7 mouse cellular contexts compared by ENCODE assay signal in the genomic region with DNA sequence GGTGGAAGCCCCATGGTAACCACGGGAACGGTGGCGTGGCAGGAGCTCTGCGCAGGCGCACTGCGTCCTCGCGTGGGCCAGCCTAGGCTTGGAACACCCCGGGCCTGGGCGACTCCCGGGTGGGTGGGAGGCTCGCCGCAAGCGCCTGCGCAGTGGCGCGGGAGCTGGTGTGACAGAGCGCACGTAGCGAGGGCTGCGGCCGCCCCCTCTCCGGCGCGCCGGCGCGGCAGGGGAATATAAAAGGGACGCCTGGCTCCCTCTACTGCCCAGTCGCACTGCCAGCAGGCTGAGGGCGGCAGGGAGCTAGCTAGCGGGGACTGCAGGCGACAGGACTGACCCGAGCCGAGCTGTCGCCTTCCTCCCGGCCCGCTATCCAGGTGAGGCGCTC. TPM values are rescaled to one million over a fixed set of nuclear protein-coding genes. Genes with fewer than 3 reads are reported as not detected.
DNase-seq lines count a peak whose midpoint lies in the region; ATAC-seq lines count a peak whose summit lies in the region.

Gene P4ha1 (plus strand): TSS at position 197 of the 388 bp plus-strand sequence.

- no peaks in the 10 kb centered on the region for H3K9me3 ChIP-seq in intestine, embryonic 16.5 days (ENCODE audit: control insufficient read depth, low read length)
- H3K9me3 ChIP-seq in midbrain, embryonic 11.5 days (ENCODE audit: control insufficient read depth, low read length): no peaks in the 10 kb centered on the region

- H3K9ac ChIP-seq in intestine, embryonic 16.5 days (ENCODE audit: low read depth, low read length): peak within 1 kb of the TSS; percentile 94
- H3K9ac ChIP-seq in midbrain, embryonic 11.5 days (ENCODE audit: low read length): peak within 1 kb of the TSS; percentile 89

- no peaks in the 10 kb centered on the region for H3K36me3 ChIP-seq in intestine, embryonic 16.5 days (ENCODE audit: control insufficient read depth, insufficient read depth, low read length)
- H3K36me3 ChIP-seq in midbrain, embryonic 11.5 days (ENCODE audit: control insufficient read depth, insufficient read depth, low read length): no peaks in the 10 kb centered on the region

- H3K4me1 ChIP-seq in intestine, embryonic 16.5 days (ENCODE audit: control insufficient read depth, insufficient read depth, low read length): peaks cover 13% of the 10 kb centered on the region; the same call in 1 of the 2 replicates
- H3K4me1 ChIP-seq in midbrain, embryonic 11.5 days (ENCODE audit: control insufficient read depth, insufficient read depth, low read length): peaks cover 13% of the 10 kb centered on the region

- DNase-seq in adrenal gland, adult 2 months: peak; percentile 100
- peak; percentile 98 for DNase-seq in embryo, embryonic 11.5 days (ENCODE audit: low read depth, low spot score)
- peak; percentile 99 for DNase-seq in gastrocnemius, postnatal 4 days (ENCODE audit: low spot score in 2 of 2)
- peak; percentile 100 for DNase-seq in left cerebral cortex, postnatal 36 days (ENCODE audit: low spot score in 2 of 2)
- peak; percentile 100 for DNase-seq in midbrain, embryonic 11.5 days (ENCODE audit: low spot score, missing footprints)
- DNase-seq in skeletal muscle tissue, adult 2 months (ENCODE audit: low read depth, low spot score): peak; percentile 100

- peak within 1 kb of the TSS; percentile 76 for H3K4me3 ChIP-seq in intestine, embryonic 16.5 days (ENCODE audit: low read length)
- peak within 1 kb of the TSS; percentile 80 for H3K4me3 ChIP-seq in midbrain, embryonic 11.5 days (ENCODE audit: low read depth, low read length)

- intact Hi-C loops in left cerebral cortex, postnatal 36 days (cut with DNase I): no loop called here

- 2% methylated on average over 34 of the region's 39 CpGs for WGBS in intestine, embryonic 16.5 days
- WGBS in midbrain, embryonic 11.5 days: 0% methylated on average over 37 of the region's 39 CpGs

- peak; percentile 99 for ATAC-seq in intestine, embryonic 16.5 days
- ATAC-seq in midbrain, embryonic 11.5 days (ENCODE audit: low FRiP score): peak; percentile 99

- peak within 1 kb of the TSS; percentile 63 for H3K4me2 ChIP-seq in intestine, embryonic 16.5 days (ENCODE audit: low read depth, low read length)
- peak within 1 kb of the TSS; percentile 77 for H3K4me2 ChIP-seq in midbrain, embryonic 11.5 days

- no peaks in the 10 kb centered on the region for H3K27me3 ChIP-seq in intestine, embryonic 16.5 days (replicated peaks; ENCODE audit: control insufficient read depth, insufficient read depth, low read length)
- H3K27me3 ChIP-seq in midbrain, embryonic 11.5 days (ENCODE audit: control insufficient read depth, insufficient read depth, low read length): no peaks in the 10 kb centered on the region

- H3K27ac ChIP-seq in intestine, embryonic 16.5 days (ENCODE audit: low read length): peak within 1 kb of the TSS; percentile 96
- peak within 1 kb of the TSS; percentile 92 for H3K27ac ChIP-seq in midbrain, embryonic 11.5 days (ENCODE audit: low read depth, low read length)

RNA-seq across cellular contexts. Expression of gene P4ha1, which starts in this region (rescaled TPM):
- total RNA-seq in adrenal gland, adult 2 months (2021): 10 to 100 TPM; 44.4 to 79.9 TPM
- 4.7 and 7.6 TPM in 2 replicates for polyA plus RNA-seq in adrenal gland, adult 2 months (2012; rRNA removed)
- 10 to 100 TPM; 39.2 to 41.0 TPM for total RNA-seq in gastrocnemius, postnatal 4 days (2021)
- 66.0 and 69.4 TPM in 2 replicates for polyA plus RNA-seq in intestine, embryonic 16.5 days (2015; fragmentation: Nextera tagmentation; extraction: Ambion mirVana)
- total RNA-seq in left cerebral cortex, postnatal 36 days (2021): 10 to 100 TPM; 31.7 to 45.5 TPM
- polyA plus RNA-seq in midbrain, embryonic 11.5 days (2014; fragmentation: Nextera tagmentation; extraction: Ambion mirVana): 41.9 and 45.9 TPM in 2 replicates

Comparison
In these comparisons a context has a peak if more than half of its experiments do, and no peak if none do; other contexts are left out.
1. Peak in every context shown above with its lines: DNase-seq, ATAC-seq, H3K4me3 ChIP-seq and H3K27ac ChIP-seq.